Mouse (Mus musculus) brain, adult 10 weeks (tissue): Measurements from ENCODE around the gene Naaladl2. TPM values are rescaled to one million over a fixed set of nuclear protein-coding genes. Genes with fewer than 3 reads are reported as not detected.

Experiments used
- polyA plus RNA-seq: library from polyadenylated mRNA; stranded (reverse); fragments of 350-450 nt; fragmentation: Illumina TruSeq; extraction: RNeasy Lipid Tissue Mini Kit (QIAGEN cat#74804); gene quantifications from one replicate; pipeline ENCODE4 v1.2.3, GENCODE M21; 2015; ENCODE audit warnings: low read depth, low replicate concordance

The Naaladl2 gene
- 1.0 TPM for polyA plus RNA-seq

GRCm38 (mm10) chr3:25143555-25144311 is at the start of gene Naaladl2:
Gene Naaladl2, minus strand, starts transcription at chr3:25144261.

